Mouse (Mus musculus): Measurements from ENCODE around the gene Suco. TPM values are rescaled to one million over a fixed set of nuclear protein-coding genes. Genes with fewer than 3 reads are reported as not detected.

Gene Suco
- total RNA-seq (2015; ENCODE audit: low replicate concordance) (214 and 222 TPM in 2 replicates), total RNA-seq (2017; ENCODE audit: low replicate concordance) (600 and 746 TPM in 2 replicates)

DNA sequence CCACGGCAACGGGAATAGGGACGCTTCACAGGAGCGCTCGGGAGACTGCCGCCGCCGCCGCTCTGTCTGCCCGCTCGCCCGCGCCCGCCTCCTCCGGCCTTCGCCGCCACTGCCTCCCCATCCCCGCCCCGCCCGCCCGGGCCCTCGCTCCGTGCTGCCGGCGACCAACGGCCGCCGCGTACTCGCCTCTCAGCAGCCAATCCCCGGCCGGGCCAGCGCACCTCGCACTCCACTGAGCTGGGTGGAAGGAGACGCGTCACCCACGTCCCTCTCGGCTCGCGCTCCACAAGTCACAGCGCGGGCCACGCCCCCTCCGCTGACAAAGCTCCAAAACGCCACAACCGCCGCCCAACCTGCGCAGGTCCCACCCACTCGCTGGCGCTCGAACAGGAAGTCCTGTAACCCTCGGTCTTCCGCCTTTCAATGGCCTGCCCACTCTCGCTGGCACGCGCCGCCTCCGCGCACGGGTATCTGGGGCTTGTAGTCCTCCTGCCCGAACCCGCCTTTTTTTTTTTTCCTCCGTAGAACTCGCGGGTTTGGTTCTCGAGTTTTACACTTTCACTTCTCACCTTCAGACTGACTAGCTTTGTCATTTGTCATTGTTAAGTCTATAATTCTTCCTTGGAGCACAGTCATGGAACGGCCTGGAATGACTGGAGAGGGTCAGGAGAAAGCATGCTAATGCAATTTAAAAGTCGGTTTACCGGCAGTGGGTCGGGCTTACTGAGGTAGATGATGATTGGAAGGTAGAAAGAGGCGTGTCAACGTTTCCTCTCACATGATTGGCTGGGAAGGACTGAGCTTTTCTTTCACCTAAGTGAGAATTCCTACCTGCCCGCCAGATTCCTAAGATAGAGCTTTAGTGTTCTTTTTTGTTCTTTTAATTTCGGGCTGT, at the start of gene Suco:
Gene Suco, minus strand, starts transcription at position 130 of the 895 bp plus-strand sequence.
- ATAC-seq (replicated peaks; ENCODE audit: low FRiP score, poor library complexity, severe bottlenecking) = peak; percentile 87

DNA sequence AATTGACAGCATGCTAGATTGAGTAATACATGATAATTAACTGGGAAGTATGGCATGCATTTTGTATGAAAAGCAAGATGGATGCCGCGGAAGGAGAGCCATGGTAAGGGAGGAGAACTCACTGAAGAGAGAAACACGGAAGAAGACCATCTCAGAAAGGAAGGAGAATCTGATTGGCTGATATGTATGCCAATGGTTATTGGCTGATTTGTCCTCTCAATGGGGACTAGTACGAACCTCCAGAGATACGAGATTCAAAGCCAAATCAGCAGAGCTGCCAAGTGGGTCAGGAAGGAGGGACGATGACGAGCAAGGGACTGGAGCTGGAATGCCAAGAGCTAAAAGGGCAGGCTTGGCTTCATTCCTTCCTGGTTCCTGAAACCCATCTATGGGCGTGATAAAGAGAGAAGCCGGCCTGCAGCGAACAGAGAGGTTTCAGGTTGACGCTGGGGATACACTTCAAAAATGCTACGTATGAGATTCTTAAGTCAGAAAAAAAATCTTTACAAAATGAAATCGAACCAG, 48.9 kb upstream of the Suco start:
- no peak for ATAC-seq (replicated peaks; ENCODE audit: low FRiP score, poor library complexity, severe bottlenecking)

DNA sequence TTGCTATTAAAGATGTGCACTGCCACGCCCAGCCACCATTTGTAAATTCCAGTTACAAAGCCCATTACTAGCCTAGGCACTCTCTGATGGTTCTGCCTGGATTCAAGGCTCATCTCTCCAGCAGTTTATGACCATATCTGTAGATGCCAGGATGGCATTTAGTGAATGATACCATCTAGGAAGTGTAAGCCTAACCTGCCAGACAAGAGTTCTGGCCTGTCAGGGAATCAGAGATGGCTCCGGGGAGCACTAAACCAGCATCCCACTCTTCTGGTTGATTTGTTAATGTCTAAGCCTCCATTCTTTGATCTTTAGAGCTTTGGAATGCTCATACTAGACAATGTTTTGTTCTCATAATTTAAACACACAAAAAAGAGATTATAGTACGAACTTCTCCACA, 47.8 kb upstream of the Suco start:
- ATAC-seq (replicated peaks; ENCODE audit: low FRiP score, poor library complexity, severe bottlenecking) = no peak

DNA sequence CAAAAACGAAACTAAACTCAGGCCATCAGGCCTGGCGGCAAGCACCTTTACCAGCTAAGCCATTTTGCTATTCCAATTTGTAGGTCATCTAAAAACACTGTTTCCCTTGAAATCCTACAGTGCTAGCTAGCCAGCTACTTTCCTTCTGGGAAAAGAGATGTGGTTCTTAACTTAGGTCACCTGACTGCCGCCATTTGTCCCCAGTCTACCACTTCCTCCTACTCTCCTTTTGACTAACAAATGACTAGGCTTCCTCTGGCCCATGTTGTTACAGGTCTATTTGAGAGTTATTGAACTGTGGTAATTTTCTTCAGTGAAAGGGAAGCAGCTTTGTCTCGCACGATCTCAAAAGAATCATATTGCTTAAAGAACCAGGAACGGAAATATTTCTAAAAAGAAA, 45.4 kb upstream of the Suco start:
- no peak for ATAC-seq (replicated peaks; ENCODE audit: low FRiP score, poor library complexity, severe bottlenecking)

DNA sequence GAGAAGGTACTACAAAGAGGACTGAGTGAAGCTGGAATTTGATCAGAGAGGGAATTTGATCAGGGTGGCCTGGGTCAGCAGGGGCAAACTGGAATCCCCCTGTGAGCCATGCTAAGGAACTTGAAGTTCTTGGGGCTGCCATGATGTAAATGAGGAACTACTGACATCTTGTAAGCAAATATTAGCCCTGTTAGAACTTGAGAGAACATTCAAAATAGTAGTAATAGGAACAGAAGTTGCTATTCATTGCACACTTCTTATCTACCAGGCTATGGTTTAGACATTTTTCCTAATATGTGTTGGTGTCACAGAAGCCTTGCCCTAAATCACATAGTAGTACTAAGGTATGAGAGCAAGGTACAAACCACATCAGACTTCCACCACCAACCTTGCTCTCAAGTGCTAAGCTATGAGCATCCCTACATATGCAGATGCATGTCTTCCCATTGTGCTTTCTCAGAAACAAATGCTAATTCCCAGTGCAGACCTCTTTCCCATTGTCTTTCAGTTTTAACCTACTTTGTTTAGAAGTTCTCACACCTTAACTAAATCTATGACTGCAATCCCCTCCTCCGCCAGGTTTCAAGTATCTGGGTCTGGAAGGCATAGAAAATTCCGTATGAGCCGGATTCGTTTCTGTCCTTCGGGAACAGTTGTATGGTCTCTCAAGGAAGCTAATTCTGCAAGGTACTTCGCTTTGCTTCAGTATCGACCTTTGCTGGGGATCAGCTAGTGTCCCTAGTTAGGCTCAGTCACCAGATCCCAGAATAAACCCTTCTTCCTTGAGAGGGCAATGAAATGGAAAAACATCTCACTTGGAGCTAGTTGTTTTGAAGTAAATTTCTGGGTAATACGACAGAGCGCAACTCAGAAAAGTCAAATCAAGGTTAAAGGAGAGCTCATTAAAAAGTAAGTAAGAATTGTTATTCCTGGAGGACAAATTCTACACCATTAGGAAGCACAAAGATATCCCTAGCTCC, 44.3 kb upstream of the Suco start:
- ATAC-seq (replicated peaks; ENCODE audit: low FRiP score, poor library complexity, severe bottlenecking) = no peak

DNA sequence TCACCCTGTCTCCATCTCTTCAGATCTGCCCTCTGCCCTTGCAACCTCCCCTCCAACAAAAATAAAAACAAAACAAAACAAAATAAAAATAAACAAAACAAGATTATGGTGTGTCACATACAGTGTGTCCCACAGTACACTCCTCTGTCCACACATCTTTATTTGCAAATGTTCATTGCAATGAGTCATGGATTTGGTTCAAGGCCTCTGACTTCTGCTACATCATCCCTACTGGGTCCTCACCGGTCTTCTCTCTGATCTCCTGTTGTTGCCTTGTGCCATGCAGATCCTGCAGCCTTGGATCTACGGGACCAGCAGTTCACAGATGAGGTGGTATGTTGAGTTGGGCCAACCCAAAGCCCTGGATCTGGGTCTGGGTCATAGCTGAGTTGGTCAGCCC, 43.1 kb upstream of the Suco start:
- ATAC-seq (replicated peaks; ENCODE audit: low FRiP score, poor library complexity, severe bottlenecking) = peak; percentile 37; the same call in 1 of the 2 replicates

DNA sequence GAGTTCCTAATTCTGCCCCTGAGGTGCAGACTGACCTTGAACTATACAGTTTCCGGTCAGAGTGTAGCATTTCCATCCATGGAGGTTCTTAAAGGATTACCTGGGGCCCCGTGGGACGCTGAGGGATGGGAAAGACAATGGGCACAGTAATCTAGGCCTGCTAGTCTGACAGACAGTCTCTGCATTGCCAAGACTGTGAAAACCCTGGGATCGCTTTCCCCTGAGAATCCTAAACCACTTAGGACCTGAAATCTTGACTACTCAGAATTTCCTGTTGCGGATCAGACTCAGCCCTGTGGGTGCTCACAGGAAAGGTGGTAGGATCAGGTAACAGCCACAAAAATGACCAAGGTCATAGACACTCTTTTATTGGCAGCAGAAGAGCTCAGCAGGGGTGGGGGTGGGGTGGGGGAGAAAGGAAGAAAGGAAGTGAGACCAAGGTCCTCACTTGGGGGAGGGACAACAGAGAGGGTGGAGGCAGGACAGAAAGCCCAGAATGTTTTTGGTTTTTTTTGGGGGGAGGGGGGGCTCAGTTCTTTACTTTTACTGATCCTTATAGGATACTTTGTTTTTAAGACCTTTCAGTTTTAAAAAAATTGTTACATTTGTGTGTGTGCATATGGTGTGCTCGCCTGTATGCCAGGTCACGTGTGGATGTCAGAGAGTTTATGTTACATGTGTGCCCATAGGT, 42.3 kb upstream of the Suco start:
- no peak for ATAC-seq (replicated peaks; ENCODE audit: low FRiP score, poor library complexity, severe bottlenecking)

DNA sequence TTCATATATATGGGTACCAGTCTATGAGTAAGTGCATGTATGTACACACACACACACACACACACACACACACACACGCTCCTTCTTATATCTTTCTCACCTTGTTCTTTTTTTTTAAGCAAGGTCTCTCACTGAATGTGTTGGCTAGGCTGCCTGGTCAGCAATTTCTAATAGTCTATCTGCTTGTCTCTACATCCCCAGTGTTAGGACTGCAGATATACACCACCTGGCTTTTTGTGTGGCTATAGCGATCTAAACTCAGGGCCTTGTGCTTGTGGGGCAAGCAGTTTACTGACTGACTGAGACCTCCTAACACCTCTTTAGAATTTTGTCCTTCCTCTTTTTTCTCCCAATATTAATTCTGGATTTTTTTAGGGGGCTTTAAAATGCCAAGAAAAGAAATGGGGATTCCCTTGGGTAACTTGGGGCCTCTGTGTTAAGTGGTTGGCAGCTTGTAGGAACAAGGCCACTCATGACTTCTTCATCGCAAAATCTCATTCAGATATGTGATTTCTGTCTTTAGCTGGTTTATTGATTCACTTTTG, 41.5 kb upstream of the Suco start:
- no peak for ATAC-seq (replicated peaks; ENCODE audit: low FRiP score, poor library complexity, severe bottlenecking)

DNA sequence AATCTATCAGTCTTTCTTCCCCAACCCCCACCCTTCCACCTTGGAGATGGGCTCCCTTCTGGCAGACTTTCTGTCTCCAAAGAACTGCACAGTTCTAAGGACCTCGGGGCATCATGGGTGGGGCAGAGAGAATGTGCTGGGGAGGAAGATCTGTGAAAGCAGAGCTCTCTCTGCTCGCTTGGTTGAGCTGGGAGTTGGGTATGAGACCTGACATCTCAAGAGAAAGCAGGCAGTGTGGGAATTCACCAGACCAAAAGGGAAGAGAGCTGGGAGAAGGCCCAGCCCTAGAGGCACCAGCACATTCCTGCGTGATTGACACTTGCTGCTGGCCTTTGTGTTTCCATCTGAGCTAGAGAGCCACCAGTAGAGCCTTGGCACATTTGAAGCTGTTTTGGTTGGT, 39.6 kb upstream of the Suco start:
- ATAC-seq (replicated peaks; ENCODE audit: low FRiP score, poor library complexity, severe bottlenecking) = no peak

DNA sequence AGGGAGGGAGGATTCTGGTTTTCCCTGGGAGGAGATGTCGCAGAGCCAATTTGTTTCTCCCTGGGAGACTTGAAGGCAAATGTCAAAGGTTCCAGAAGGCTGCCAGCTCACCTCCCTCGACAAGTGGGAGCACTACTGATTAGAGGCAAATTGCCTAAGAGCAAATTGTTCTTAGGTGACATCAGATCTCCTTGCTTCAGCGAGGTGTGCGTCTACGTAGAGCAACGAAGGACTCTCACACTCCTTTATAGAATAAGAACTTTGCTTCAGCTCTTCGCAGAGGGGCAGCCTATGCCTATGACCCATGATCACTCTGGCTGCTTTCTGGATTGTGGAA, 37.1 kb upstream of the Suco start:
- ATAC-seq (replicated peaks; ENCODE audit: low FRiP score, poor library complexity, severe bottlenecking) = no peak

DNA sequence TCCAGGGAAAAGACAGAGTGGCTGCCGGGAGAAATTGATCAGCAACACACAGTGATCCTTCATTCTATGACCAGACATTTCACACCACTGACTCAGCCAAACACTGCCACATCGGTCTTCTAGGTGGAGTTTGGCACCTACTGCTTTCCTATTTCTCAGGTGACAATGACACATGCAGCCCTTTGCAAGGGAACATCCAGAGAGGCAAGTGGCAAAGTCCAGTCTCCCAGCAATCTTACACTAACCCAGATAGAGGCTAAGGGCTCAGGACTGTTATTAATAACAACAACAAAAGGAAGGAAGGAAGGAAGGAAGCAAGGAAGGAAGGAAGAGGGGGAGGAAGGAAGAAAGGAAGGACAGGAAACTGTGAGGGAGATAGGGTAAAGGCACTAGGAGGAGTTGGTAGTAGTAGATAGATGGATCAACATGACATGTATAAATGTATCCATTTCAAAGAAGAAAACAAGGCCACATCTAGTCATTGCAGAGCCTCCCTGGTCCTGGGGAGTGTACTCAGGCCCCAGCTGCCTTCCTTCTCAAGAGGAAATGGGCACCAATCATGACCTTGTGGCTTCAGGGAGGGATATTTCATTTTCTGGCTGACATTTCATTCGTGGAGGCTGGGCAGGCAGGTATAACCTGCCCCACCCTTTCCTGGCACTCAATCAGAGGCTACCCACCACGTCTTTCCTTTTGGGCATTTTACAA, 36.6 kb upstream of the Suco start:
- ATAC-seq (replicated peaks; ENCODE audit: low FRiP score, poor library complexity, severe bottlenecking) = no peak

DNA sequence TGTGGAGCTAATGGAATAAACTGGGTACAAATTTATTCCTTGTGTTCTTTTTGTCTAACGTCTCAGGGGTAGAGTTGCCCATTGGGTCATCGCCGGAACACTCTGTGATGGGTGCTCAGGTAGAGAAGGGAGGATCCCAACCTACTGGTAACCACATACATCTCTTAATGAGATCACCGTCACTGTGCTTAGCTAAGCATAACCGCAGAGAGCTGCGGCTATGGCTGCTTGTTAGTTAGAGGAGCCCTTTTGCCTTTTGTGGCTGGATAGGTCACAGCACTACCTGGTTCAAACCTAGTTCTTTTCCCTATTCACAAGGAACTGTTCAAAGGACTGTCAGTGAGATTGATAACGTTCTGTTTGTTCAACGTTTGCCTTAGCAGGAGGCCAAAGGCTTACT, 32.6 kb upstream of the Suco start:
- ATAC-seq (replicated peaks; ENCODE audit: low FRiP score, poor library complexity, severe bottlenecking) = no peak

DNA sequence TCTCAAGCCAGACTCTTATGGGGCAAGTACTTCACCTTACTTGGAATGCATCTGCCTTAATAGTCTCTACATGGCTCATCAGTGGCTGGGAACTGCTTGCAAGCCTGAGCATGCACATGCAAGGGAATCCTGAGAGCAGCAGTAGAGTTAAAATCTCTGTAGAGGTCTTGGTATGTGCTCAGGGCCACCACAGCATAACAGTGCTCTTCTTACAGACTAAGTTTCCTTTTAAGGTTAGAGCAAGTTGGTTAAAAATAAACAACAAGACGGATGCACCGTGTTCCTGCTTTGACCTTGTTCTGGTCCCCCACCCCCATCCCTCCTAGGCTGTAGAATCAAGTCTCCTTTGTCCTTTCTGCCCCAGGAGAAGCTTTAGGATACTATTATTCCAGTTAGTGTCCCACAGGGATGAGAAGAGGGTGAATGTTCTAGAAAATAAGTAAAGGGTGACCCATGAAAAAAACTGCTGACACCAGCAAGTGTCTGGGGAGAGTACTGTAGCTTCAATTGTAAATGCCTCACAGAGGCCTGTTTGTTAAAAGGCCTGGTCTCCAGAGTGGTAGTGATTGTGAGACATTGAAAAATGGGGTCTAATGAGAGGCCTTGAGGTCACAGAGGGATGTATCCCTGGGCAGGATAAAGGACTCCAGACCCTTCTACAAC, 31.4 kb upstream of the Suco start:
- 0 out of 2 replicates have a peak, but pooled peaks have one; percentile 25 for ATAC-seq (replicated peaks; ENCODE audit: low FRiP score, poor library complexity, severe bottlenecking)

DNA sequence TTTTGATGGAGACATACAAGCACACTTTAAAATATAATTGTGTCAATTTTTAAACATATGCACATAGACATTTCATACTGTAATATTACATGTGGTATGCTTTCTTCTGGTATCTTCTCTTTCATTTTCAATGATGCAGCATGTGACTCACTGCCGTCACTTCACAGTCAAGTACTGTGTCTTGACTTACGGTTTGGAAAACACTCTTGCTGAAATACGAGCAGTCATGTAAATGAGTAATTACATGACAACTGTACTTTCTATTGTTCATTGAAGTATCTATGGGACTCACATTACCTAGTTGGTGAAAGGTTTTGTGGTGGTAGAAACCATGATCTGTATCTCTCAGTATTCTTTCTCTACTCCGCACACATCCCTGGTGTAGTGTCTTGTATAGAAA, 30.6 kb upstream of the Suco start:
- ATAC-seq (replicated peaks; ENCODE audit: low FRiP score, poor library complexity, severe bottlenecking) = no peak

DNA sequence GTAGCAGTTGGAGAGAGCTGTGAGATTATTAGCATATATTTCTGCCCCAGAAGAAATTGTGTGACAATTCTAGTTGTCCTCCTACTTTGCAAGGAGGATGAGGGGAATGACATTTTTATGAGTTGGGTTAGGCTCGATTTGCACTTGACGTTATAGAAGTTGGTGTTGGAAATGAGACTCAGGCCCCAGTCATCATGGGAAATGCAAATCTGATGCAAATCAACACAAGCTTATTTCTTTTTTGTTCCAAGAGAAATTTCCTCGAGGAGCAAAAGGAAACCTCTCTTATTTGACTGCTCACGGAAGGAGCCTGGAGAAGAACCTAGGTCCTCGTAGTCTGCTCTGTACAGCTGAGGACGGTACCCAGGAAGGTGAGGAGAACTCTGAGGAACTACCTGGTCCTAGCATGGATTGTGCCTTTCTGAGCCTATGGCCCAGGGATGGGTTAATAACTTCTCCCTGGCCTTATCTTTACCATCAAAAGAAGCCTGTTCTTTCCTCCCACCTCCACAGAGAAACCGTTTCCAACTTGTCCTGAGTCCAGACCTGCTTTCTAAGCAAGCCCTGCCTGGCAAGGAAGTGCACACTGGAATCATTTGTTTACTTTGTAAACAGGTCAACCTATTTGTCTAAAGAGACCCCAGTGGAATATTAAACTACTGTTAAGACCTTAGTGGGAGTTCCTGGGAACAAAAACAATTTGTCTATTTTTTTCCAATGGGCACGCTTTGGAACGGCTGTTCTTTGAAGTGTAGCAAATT, 26.4 kb upstream of the Suco start:
- ATAC-seq (replicated peaks; ENCODE audit: low FRiP score, poor library complexity, severe bottlenecking) = no peak

DNA sequence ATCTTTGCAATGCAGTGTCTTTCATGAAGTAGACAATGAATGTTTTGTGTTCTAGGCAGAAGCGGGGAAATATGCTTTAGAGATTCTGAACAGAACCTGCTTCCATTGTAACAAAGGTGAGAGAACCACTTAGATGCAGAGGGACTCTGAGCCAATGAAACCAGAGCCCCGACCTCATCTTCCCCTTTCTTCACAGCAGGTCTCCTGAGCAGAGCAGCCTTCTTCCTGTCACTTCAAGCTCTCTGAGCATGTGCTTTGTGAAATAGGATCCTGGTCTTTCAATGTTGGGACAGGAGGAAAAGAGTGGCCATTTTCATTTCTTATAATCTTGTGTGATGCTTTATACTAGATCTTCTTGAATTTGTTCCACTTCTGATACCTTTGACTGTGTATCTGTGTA, 23.6 kb upstream of the Suco start:
- ATAC-seq (replicated peaks; ENCODE audit: low FRiP score, poor library complexity, severe bottlenecking) = no peak

DNA sequence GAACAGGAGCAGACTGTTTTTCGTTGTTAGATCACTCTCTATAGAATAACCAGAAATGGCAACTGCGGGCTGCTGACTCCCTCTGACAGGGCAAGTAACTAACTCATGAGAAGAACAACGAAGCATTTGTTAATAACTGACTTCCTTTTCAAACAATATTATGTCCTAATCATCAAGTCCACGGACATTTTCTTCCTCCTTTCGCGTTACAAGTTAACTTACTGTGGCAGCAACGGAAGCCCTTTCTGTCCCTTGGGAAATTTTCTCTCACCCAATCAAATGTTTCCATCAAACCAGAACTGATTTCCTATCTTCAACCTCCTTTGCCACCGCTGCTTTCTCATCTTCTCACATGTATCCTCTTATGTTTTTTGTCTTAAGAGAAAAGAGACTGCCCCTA, 20.8 kb upstream of the Suco start:
- no peak for ATAC-seq (replicated peaks; ENCODE audit: low FRiP score, poor library complexity, severe bottlenecking)

DNA sequence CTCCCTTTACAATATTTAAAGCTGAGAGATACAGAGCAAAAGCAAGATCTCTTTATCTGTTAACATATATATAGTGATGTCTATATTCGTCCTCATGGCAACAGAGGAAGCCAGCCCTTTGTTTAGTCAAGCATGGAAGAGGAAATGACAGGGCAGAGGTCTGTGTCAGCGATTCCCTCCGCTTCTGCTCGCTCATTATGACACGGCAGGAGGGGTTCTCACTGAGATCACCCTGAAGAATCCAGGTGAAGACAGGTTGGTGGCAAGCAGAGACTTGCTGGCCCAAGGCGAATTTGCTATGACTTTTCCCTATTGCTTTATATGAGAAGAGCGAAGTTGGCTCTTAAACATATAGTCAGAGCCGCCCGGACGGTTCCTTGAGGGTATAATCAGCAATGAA, 19.6 kb upstream of the Suco start:
- no peak for ATAC-seq (replicated peaks; ENCODE audit: low FRiP score, poor library complexity, severe bottlenecking)

All from erythroblast, adult 5-6 weeks (primary cell).